Mouse (Mus musculus) spleen, postnatal 14 days (tissue): ENCODE measurements around the gene Telo2.
A peak's percentile ranks its signal among the peaks of the same experiment; 100 is the strongest.
"Not testable (repeated sequence)": the region's sequence is repeated elsewhere in the genome, so short reads cannot be mapped to it uniquely, and the experiment has no call there.

Experiments used
- DNase-seq, 2 experiments: peaks; one replicate each; pipeline ENCODE4 v3.0.0; 2021 to 2022; ENCODE audit warnings: low spot score in 2 of 2

The Telo2 gene

GRCm38 (mm10) chr17:25115664-25116432 is at the start of gene Telo2:
TSS of gene Telo2 (minus strand) at chr17:25115967.
- peak; percentile 93 to 96 for DNase-seq

GRCm38 (mm10) chr17:25164770-25165169 is 49.0 kb upstream of the Telo2 start:
- DNase-seq, result no peak

- DNase-seq, result no peak
These were observed 47.6 kb upstream of the Telo2 start for GRCm38 (mm10) chr17:25163387-25163786.

- no peak for DNase-seq
These were observed 46.4 kb upstream of the Telo2 start, which contains the start of gene Ccdc154 for GRCm38 (mm10) chr17:25162161-25162560. TSS of gene Ccdc154 (plus strand) at chr17:25162461.

- DNase-seq, result no peak
These were observed 24.2 kb upstream of the Telo2 start for GRCm38 (mm10) chr17:25139960-25140359.

GRCm38 (mm10) chr17:25138803-25139202 is 23.0 kb upstream of the Telo2 start:
- no peak for DNase-seq

GRCm38 (mm10) chr17:25135622-25136021 is 19.9 kb upstream of the Telo2 start:
- DNase-seq, result no peak

- DNase-seq, result peak; percentile 80 to 90
These were observed 17.5 kb upstream of the Telo2 start, which contains the start of gene Clcn7 for GRCm38 (mm10) chr17:25133275-25133698. TSS of gene Clcn7 (plus strand) at chr17:25133391.

GRCm38 (mm10) chr17:25130060-25130459 is 14.3 kb upstream of the Telo2 start:
- DNase-seq, result no peak

- DNase-seq, result no peak
These were observed 11.9 kb upstream of the Telo2 start for GRCm38 (mm10) chr17:25127681-25128080.

- DNase-seq, result peak in 1 of 2 experiments; percentile 30
These were observed 11.3 kb upstream of the Telo2 start for GRCm38 (mm10) chr17:25127079-25127478.

- DNase-seq, result not testable (repeated sequence)
These were observed 9.8 kb upstream of the Telo2 start for GRCm38 (mm10) chr17:25125442-25126060.

GRCm38 (mm10) chr17:25123979-25124378 is 8.2 kb upstream of the Telo2 start:
- DNase-seq, result peak in 1 of 2 experiments; percentile 31

GRCm38 (mm10) chr17:25120406-25120805 is 4.6 kb upstream of the Telo2 start, which contains the start of gene Ptx4:
TSS of gene Ptx4 (plus strand) at chr17:25120760.
- DNase-seq, result no peak

- DNase-seq, result peak in 1 of 2 experiments; percentile 24
These were observed 1.5 kb upstream of the Telo2 start for GRCm38 (mm10) chr17:25117263-25117662.

- peak in 1 of 2 experiments; percentile 33 for DNase-seq
These were observed 690 bp downstream of the Telo2 start for GRCm38 (mm10) chr17:25114908-25115645.

GRCm38 (mm10) chr17:25112423-25112810 is 3.4 kb downstream of the Telo2 start:
- DNase-seq, result no peak

- DNase-seq, result no peak
These were observed 3.9 kb downstream of the Telo2 start for GRCm38 (mm10) chr17:25111739-25112422.

- no peak for DNase-seq
These were observed 4.5 kb downstream of the Telo2 start for GRCm38 (mm10) chr17:25111220-25111619.

- DNase-seq, result no peak
These were observed 5.2 kb downstream of the Telo2 start for GRCm38 (mm10) chr17:25110590-25110989.

GRCm38 (mm10) chr17:25109578-25109977 is 6.2 kb downstream of the Telo2 start:
- peak in 1 of 2 experiments; percentile 30 for DNase-seq

GRCm38 (mm10) chr17:25107786-25108185 is 8.0 kb downstream of the Telo2 start:
- DNase-seq, result no peak
